Mouse (Mus musculus): ENCODE measurements at regions not wholly inside any gene's neighbourhood (a gene's known extent, or its start where the extent isn't known, plus 50 kb on each side); places are given as distances from the start of the nearest gene placed in this dataset.

DNA sequence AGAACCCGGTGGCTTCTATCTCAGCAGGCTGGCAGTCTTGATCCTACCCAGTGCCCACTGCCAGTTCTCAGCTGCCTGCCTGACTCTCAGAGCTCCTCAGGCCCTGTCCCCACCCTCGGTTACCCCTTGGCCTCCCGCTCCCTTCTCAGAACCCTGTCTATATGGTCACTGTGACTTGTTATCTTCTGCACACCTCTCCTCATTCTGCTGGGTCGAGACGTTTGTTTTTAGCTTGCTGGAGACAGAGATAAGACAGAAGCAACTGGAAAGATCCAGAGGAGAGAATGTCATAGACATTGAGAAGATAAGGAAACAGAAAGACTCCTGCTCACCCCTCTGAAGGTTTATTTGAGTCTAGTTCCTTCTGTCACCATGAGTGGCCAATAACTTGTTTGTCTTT is 53.8 kb upstream of the Phc1 start:
- no peak for TF ChIP-seq CTCF (conservative IDR thresholded peaks at IDR 0.05)
- Histone ChIP-seq H3K27ac (no peak overlapping the region), H3K4me3 (no peak overlapping the region)
- DNase-seq (ENCODE audit: low spot score in 2 of 2): no peak

DNA sequence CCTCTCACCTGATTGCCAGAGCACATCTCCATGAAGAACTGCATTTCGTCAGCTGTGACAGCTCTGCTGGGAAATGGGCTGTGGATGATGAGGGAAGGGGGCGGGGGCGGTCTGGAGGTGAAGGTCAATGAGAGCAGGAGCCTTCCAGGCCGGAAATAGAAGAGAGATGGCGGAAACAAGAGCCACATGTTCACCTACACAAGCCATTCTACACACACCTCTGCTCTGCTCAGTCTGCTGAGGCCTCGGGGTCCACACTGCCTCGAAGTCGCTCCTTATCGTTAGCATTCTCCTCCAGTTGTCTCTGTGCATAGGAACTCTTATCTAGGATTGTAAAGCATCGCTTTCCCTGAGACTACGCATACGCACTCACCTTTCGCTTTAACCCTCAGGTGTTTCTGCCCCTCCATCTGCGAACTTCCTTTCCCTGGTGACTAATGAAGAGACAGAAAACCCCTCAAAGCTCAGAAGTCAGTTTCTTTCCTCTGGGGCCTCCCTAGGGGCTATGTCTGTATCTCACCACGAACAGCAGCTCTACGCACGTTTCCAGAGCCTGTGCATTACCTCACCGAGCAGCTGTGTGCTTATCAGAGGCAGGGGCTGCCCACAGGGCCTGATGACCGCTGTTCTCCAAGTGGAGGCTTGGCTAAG is 53.0 kb upstream of the Phc1 start:
- TF ChIP-seq CTCF (conservative IDR thresholded peaks at IDR 0.05): no peak
- no peak for DNase-seq (ENCODE audit: low spot score in 2 of 2)
- no peak overlapping the region for H3K27ac ChIP-seq
- H3K4me3 ChIP-seq: no peak overlapping the region

DNA sequence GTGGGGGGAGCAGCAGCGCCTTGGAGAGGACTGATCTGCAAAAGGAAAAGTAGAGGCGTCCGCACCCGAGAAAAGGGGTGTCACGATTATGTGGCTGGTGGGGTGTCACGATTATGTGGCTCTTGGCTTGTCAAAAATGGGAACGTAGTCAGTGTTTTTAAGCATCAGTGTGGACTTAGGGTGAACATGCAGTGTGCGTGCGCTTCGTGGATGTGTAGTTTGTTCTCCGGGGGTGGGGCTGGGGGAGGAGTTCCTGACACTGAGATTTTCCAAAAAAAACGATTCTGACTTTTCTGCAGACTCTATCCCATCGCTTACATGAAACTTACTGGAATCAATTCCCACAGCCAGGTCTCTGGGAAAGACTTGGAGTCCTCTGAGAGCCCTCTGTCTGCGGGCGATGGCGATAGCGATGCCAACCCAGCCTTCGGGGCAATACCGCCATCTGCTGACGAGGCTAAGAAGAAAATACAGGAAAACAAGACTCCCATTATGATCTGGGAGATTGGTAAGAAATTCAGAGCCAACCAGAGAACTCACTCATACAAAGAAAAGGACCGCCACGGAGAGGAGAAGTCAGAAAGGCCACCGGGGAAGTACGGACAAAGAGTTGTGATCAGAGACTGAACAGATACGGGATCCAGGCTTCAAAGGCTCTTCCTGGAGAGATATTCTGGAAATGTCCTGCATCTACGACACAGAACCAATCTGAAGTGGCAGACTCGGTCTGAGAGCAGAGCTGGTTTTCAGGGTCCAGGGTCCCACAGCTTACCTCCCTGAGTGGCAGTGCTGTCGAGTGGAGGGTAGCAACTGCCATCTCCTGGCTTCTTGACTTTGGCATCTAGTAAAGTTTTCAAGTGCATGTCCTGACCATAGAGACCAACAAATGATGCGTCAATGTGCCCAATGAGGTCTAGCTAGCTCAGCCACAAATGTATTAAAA is 51.6 kb upstream of the Phc1 start:
- DNase-seq (ENCODE audit: low spot score in 2 of 2): peak; percentile 83 to 86
- peak; percentile 93 for TF ChIP-seq CTCF (conservative IDR thresholded peaks at IDR 0.05)
- peak overlapping the region; percentile 30 for H3K4me3 ChIP-seq
- no peak overlapping the region for H3K27ac ChIP-seq

DNA sequence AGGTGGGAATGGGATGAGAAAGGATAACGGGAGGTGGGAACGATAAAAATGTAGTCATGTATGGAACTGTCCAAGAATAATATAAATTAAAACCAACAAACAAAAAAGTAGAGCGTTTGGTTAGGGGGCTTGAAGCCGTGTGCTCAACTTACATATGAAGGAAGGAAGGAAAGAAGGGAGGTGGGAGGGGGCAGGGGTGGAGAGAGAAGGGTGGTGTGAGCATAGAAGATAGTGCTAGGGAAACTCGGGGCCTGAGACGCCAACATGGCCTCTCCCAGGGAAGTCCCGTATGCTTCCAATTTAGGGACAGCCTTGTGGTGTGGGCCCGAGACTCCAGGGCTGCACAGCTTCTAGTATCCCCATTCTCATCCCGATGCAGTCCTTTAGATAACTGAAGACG is 50.8 kb upstream of the Phc1 start:
- Histone ChIP-seq H3K4me3 (no peak overlapping the region), H3K27ac (no peak overlapping the region)
- no peak for TF ChIP-seq CTCF (conservative IDR thresholded peaks at IDR 0.05)
- no peak for DNase-seq (ENCODE audit: low spot score in 2 of 2)

DNA sequence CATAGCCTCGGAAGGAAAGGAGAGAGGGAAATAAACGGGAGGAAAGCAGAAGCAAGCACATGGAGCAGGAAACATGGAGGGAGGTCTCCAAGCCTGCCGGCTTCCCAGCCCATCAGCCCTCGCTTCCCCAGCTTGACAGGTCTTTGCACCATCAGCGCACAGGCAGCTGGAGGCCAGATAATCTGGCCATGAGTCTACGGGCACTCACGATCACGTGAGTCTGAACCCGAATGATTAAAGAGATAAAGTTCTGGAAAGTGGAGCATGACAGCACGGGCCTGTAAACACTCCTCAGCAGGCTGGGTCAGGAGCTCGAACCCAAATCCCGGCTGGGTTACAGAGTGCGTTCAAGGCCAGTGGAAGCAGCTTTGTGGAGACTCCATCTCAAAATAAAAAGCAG is 50.4 kb upstream of the Phc1 start:
- H3K4me3 ChIP-seq: no peak overlapping the region
- no peak overlapping the region for H3K27ac ChIP-seq
- no peak for DNase-seq (ENCODE audit: low spot score in 2 of 2)
- TF ChIP-seq CTCF (conservative IDR thresholded peaks at IDR 0.05): no peak
